Mouse (Mus musculus): ENCODE measurements around the gene Gpr34.
A peak's percentile ranks its signal among the peaks of the same experiment; 100 is the strongest.

Gpr34 gene

GRCm38 (mm10) chrX:13631599-13632283 is at the start of gene Gpr34:
TSS of gene Gpr34 (plus strand) at chrX:13632089.
- DNase-seq = no peak

GRCm38 (mm10) chrX:13599373-13599772 is 32.5 kb upstream of the Gpr34 start:
- DNase-seq = no peak

- no peak for DNase-seq
Observed at GRCm38 (mm10) chrX:13599966-13600365, 31.9 kb upstream of the Gpr34 start.

- DNase-seq = no peak
Observed at GRCm38 (mm10) chrX:13606741-13607140, 25.1 kb upstream of the Gpr34 start.

GRCm38 (mm10) chrX:13607752-13608151 is 24.1 kb upstream of the Gpr34 start:
- DNase-seq = no peak

GRCm38 (mm10) chrX:13611114-13611513 is 20.8 kb upstream of the Gpr34 start:
- no peak for DNase-seq

- DNase-seq = no peak
Observed at GRCm38 (mm10) chrX:13612115-13612514, 19.8 kb upstream of the Gpr34 start.

- DNase-seq = no peak
Observed at GRCm38 (mm10) chrX:13616726-13617125, 15.2 kb upstream of the Gpr34 start.

- no peak for DNase-seq
Observed at GRCm38 (mm10) chrX:13617294-13617693, 14.6 kb upstream of the Gpr34 start.

GRCm38 (mm10) chrX:13618476-13618875 is 13.4 kb upstream of the Gpr34 start:
- DNase-seq = no peak

GRCm38 (mm10) chrX:13621473-13621872 is 10.4 kb upstream of the Gpr34 start:
- no peak for DNase-seq

- no peak for DNase-seq
Observed at GRCm38 (mm10) chrX:13622654-13623053, 9.2 kb upstream of the Gpr34 start.

GRCm38 (mm10) chrX:13636398-13636797 is 4.5 kb downstream of the Gpr34 start:
- DNase-seq = no peak

GRCm38 (mm10) chrX:13638894-13639293 is 7.0 kb downstream of the Gpr34 start:
- no peak for DNase-seq

GRCm38 (mm10) chrX:13651889-13652288 is 20.0 kb downstream of the Gpr34 start:
- no peak for DNase-seq

- no peak for DNase-seq
Observed at GRCm38 (mm10) chrX:13652291-13652690, 20.4 kb downstream of the Gpr34 start.

GRCm38 (mm10) chrX:13655005-13655421 is 23.1 kb downstream of the Gpr34 start:
- DNase-seq = peak; percentile 12 to 26

GRCm38 (mm10) chrX:13655906-13656305 is 24.0 kb downstream of the Gpr34 start:
- DNase-seq = no peak

- DNase-seq = peak in 1 of 2 experiments; percentile 34
Observed at GRCm38 (mm10) chrX:13656721-13657120, 24.8 kb downstream of the Gpr34 start.

- DNase-seq = no peak
Observed at GRCm38 (mm10) chrX:13658616-13659140, 26.8 kb downstream of the Gpr34 start.

GRCm38 (mm10) chrX:13659201-13659890 is 27.5 kb downstream of the Gpr34 start:
- DNase-seq = no peak

GRCm38 (mm10) chrX:13661063-13661462 is 29.2 kb downstream of the Gpr34 start, which contains the start of gene Gpr82:
TSS of gene Gpr82 (plus strand) at chrX:13661363.
- DNase-seq = no peak

- no peak for DNase-seq
Observed at GRCm38 (mm10) chrX:13668867-13669266, 37.0 kb downstream of the Gpr34 start.

GRCm38 (mm10) chrX:13670342-13670741 is 38.5 kb downstream of the Gpr34 start:
- DNase-seq = no peak

Data from lung, adult 18-20 months (tissue).